Mouse (Mus musculus) ES-E14 (cell line): ENCODE results near the gene Rexo5. TPM values are rescaled to one million over a fixed set of nuclear protein-coding genes. Genes with fewer than 3 reads are reported as not detected.

Source experiments
- DNase-seq: peaks from one replicate; pipeline ENCODE4 v3.0.0-alpha.2; 2013; ENCODE audit warnings: low read depth, low spot score
- H3K27ac ChIP-seq: 2 replicates; pipeline ENCODE4 v1.5.1; 2012; ENCODE audit warnings: low read depth, mild to moderate bottlenecking, low read length, moderate library complexity, mixed read lengths; ENCODE audit not compliant: poor library complexity, insufficient read depth, severe bottlenecking
- H3K36me3 ChIP-seq: 2 replicates; pipeline ENCODE4 v1.6.1; 2012; ENCODE audit warnings: mild to moderate bottlenecking, low read length, moderate library complexity, mixed read lengths; ENCODE audit not compliant: control insufficient read depth, poor library complexity, insufficient read depth, severe bottlenecking
- H3K4me1 ChIP-seq, 2 experiments: fragments of 150-350 bp in 1 of 2; sonication (generic) in 1 of 2; 2 replicates each; pipeline ENCODE4 v1.6.1; 2012; ENCODE audit warnings: low read length in 2 of 2, mild to moderate bottlenecking in 1 of 2, mixed read lengths in 1 of 2; ENCODE audit not compliant: control insufficient read depth in 2 of 2, insufficient read depth in 2 of 2, poor library complexity in 1 of 2
- H3K4me3 ChIP-seq, 2 experiments: fragments of 150-350 bp in 1 of 2; sonication (generic) in 1 of 2; 2 replicates each; pipeline ENCODE4 v1.5.1; 2012; ENCODE audit warnings: low read length in 2 of 2, low read depth in 1 of 2, mild to moderate bottlenecking in 1 of 2, mixed read lengths in 1 of 2; ENCODE audit not compliant: insufficient read depth in 1 of 2, poor library complexity in 1 of 2, severe bottlenecking in 1 of 2
- H3K9ac ChIP-seq: 2 replicates; pipeline ENCODE4 v1.6.1; 2012; ENCODE audit warnings: low read depth, mild to moderate bottlenecking, low read length, mixed read lengths; ENCODE audit not compliant: poor library complexity, insufficient read depth, severe bottlenecking
- H3K9me3 ChIP-seq: fragments of 150-350 bp; sonication (generic); 2 replicates; pipeline ENCODE4 v1.6.1; 2012; ENCODE audit warnings: low read depth, mild to moderate bottlenecking, low read length; ENCODE audit not compliant: control insufficient read depth, insufficient read depth
- CHD2 ChIP-seq: IDR thresholded peaks from 2 replicates; pipeline ENCODE4 v1.6.1; 2014; ENCODE audit warnings: mild to moderate bottlenecking, low read depth, low read length, inconsistent platforms
- HCFC1 ChIP-seq: IDR thresholded peaks from 2 replicates; pipeline ENCODE4 v1.6.1; 2012; ENCODE audit warnings: low read length, inconsistent platforms, borderline replicate concordance; ENCODE audit not compliant: insufficient read depth
- MAFK ChIP-seq: IDR thresholded peaks from 2 replicates; pipeline ENCODE4 v1.6.1; 2014; ENCODE audit warnings: mild to moderate bottlenecking, low read depth, low read length, inconsistent platforms; ENCODE audit not compliant: insufficient read depth
- ZC3H11A ChIP-seq: IDR thresholded peaks from 2 replicates; pipeline ENCODE4 v1.6.1; 2012; ENCODE audit warnings: low read depth, mild to moderate bottlenecking, inconsistent platforms, low read length, borderline replicate concordance
- ZNF384 ChIP-seq: IDR thresholded peaks from 2 replicates; pipeline ENCODE4 v1.6.1; 2012; ENCODE audit warnings: low read depth, low read length, inconsistent platforms
- in situ Hi-C, 2 experiments: fragments of 600-800 bp; cut with MboI; formaldehyde crosslinking; loops; one replicate each; pipeline ENCODE4 v1.15.1; 2025; ENCODE audit warnings: low sequenced_read_pairs in 2 of 2, inconsistent platforms in 1 of 2; ENCODE audit not compliant: unreplicated experiment in 2 of 2
- total RNA-seq: library from RNA; depleted of rRNA; stranded (reverse); fragments of 300-350 nt; gene quantifications from 2 replicates; pipeline ENCODE4 v1.2.3, GENCODE M21; 2012; rRNA removed

The Rexo5 gene
- 12.5 and 15.3 TPM in 2 replicates for total RNA-seq

DNA sequence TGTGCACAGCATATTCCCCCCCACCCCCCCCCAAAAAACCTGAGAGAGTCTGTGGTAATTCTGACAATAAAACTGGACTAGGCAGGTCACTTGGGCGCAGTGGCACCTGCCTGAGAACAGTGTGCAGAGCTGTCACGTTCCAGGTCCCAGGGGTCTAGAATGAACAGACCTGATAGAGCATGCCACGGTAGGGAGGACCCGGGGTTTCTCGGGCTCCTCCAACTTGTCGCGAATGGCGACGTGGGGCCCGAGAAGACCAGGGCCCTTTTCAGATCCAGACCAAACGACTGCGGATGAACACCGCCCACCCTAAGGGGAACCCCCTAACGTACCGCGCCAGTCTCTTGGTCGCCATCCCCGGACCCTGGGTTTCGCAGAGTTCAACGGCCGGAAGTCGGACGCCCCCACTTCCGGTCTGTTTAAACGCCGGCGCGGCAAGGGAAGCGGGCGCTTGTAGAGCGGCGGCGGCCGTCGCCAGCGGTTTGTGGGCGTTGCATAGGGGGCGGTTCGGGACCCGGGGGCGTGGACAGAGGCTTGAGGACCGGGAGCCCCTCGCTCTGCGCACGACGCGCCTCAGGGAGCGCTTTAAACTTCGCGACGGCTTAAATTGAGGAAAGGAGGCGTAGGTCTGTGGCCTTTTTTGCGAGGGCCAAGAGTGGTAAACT, at the start of gene Rexo5, which contains the start of gene Eri2:
Rexo5 (plus strand) TSS at position 421 of the 665 bp plus-strand sequence.
Eri2 (minus strand) TSS at position 473 of the 665 bp plus-strand sequence.
- no peaks in the 10 kb centered on the region for H3K9me3 ChIP-seq
- H3K27ac ChIP-seq: peak within 1 kb of the TSS; percentile 51
- peak; percentile 90 for DNase-seq
- TF ChIP-seq HCFC1 (peak; percentile 62; the same call in 1 of the 2 replicates), ZNF384 (no peak)
- no peaks in the 10 kb centered on the region for H3K4me1 ChIP-seq
- in situ Hi-C loops: no loop called here
- H3K4me3 ChIP-seq: peak within 1 kb of the TSS; percentile 84 to 96
- peak within 1 kb of the TSS; percentile 93 for H3K9ac ChIP-seq
- peaks cover 5% of the 10 kb centered on the region for H3K36me3 ChIP-seq

DNA sequence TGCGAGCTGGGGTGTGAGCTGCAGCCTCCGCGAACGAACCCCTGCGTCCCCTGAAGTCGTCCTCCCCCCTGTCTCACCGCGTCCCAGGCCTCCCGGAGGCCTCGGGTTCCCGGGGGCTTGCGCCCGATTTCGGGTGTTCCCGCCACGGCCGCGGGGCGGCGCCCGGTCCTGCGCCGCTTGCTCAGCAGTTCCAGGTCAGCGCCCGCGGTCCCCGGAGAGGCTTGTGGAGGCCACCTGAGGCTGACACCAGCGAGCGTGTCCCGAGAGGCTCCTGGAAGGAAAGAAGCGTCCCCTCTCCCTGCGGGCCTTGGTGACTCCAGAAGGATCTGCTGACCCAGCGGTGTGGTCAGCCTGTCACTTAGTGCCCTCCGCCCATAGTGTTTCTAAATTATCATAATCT, 49.5 kb upstream of the Rexo5 start:
- in situ Hi-C loops: no loop called here
- Histone ChIP-seq H3K9ac (peak overlapping the region; percentile 69; the same call in 1 of the 2 replicates), H3K36me3 (no peaks in the 10 kb centered on the region), H3K27ac (no peak overlapping the region), H3K4me1 (no peaks in the 10 kb centered on the region), H3K4me3 (peak overlapping the region; percentile 28 to 40; a peak in 3 of 4 replicates), H3K9me3 (no peaks in the 10 kb centered on the region)
- TF ChIP-seq HCFC1: no peak
- TF ChIP-seq MAFK: peak; percentile 78
- no peak for TF ChIP-seq ZNF384
- no peak for TF ChIP-seq CHD2
- no peak for TF ChIP-seq ZC3H11A
- no peak for DNase-seq

DNA sequence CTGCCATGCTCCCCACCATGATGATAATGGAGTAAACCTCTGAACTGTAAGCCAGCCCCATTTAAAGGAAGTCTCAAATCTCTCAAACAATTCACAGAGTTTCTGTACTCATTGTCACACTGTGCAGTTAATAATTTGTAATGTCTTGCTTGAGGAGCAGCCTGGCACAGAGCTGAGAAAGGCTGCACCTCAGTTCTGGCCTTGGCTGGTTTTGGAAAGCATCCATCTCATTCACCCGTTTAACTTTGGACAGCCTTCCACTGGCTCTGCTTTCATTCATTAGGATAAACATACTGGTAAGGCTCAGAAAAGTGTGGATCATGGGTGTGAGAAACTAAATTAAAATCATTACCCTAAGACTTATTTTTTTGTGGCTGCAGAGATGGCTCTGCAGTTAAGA, 47.9 kb upstream of the Rexo5 start:
- in situ Hi-C loops: no loop called here
- no peak for DNase-seq
- no peak overlapping the region for H3K27ac ChIP-seq
- H3K9me3 ChIP-seq: no peaks in the 10 kb centered on the region
- H3K9ac ChIP-seq: no peak overlapping the region
- no peak overlapping the region for H3K4me3 ChIP-seq
- no peak for TF ChIP-seq MAFK
- TF ChIP-seq HCFC1: no peak
- TF ChIP-seq CHD2: no peak
- no peak for TF ChIP-seq ZC3H11A
- TF ChIP-seq ZNF384: no peak
- no peaks in the 10 kb centered on the region for H3K4me1 ChIP-seq
- no peaks in the 10 kb centered on the region for H3K36me3 ChIP-seq

DNA sequence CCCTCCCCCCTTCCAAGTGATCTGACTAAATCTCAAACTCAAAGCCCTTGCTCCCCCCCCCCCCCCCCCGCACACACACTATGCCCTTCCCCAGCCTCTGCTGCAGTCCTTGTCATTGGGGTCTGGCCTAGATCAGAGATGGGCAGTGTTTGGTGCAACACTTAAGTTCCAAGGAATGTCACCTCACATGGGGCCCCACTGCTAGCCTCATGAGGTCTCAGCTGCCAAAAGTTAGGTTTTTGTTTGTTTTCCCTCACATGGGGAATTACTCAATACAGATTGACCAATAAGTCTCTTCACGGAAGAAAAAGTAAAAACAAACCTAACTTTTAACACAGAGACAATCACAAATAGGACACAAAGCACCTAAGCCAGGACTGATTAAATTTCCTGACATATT, 45.0 kb upstream of the Rexo5 start:
- no peaks in the 10 kb centered on the region for H3K9me3 ChIP-seq
- no peak overlapping the region for H3K4me3 ChIP-seq
- no peak for DNase-seq
- H3K4me1 ChIP-seq: no peaks in the 10 kb centered on the region
- H3K36me3 ChIP-seq: no peaks in the 10 kb centered on the region
- no peak overlapping the region for H3K27ac ChIP-seq
- no peak overlapping the region for H3K9ac ChIP-seq
- in situ Hi-C loops: no loop called here
- TF ChIP-seq CHD2: no peak
- TF ChIP-seq MAFK: no peak
- TF ChIP-seq HCFC1: no peak
- TF ChIP-seq ZNF384: no peak
- TF ChIP-seq ZC3H11A: no peak
